Mouse (Mus musculus) thymus, postnatal 14 days (tissue): ENCODE measurements around the gene Jmjd8.
"Not testable (repeated sequence)": the region's sequence is repeated elsewhere in the genome, so short reads cannot be mapped to it uniquely, and the experiment has no call there.

Experiments
- DNase-seq: peaks from one replicate; pipeline ENCODE4 v3.0.0; 2021

Jmjd8 gene

GRCm38 (mm10) chr17:25828712-25829557 lies at the start of gene Jmjd8:
Gene Jmjd8, plus strand, starts transcription at chr17:25828867.
- DNase-seq, result peak; percentile 81

- no peak for DNase-seq
Measured at GRCm38 (mm10) chr17:25781339-25781738, 47.3 kb upstream of the Jmjd8 start.

DNA sequence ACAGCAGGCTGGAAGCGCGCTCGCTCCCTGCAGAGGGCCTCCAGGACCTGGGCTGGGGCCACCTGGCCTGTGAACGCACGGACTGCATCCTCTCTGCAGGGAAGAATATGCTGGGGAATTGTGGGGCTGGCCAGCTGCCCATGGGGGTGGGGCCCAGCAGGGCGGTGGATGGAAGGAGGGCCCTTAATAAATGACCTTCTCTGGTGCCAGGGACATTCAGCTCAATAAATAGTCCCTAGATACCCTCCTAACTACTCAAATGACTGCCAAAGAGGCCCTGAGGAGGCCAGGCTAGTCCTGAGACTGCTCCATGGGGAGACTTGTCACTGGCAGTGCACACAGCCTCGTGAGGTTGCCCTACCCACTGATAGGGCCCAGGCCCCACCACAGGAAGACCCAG lies 45.6 kb upstream of the Jmjd8 start:
- no peak for DNase-seq

DNA sequence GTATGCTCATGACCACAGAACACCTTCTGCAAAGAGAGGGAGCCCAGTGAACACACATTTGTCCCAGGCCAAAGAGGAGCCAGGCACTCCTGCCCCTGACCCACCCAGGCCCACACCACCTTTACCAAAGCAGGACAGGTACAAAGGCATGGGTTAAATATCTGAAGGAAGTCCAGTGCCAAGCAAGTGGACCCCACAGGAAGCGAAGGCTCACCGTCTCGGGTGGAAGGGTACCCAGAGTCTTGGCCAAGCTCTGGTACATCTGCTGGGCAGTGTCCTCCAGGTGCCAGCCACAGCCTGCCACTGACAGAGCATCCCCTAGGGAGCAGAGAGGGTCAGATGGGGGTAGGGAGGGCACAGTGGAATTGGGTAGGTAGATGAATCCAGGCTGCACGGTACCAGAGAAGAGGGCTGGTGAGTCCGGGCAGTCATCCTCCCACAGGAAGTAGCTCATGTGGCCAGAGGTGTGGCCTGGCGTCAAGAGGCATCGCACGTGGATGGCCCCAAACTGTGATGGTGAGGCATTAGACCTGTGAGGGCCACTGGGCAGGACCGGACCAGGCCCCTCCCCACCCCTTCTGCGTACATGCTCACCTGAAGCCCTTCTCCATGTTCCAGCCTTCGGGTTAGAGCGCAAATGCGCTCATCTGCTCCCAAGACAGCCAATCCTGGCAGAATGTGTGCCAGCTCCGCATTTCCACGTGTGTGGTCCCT lies 44.6 kb upstream of the Jmjd8 start:
- DNase-seq, result no peak

DNA sequence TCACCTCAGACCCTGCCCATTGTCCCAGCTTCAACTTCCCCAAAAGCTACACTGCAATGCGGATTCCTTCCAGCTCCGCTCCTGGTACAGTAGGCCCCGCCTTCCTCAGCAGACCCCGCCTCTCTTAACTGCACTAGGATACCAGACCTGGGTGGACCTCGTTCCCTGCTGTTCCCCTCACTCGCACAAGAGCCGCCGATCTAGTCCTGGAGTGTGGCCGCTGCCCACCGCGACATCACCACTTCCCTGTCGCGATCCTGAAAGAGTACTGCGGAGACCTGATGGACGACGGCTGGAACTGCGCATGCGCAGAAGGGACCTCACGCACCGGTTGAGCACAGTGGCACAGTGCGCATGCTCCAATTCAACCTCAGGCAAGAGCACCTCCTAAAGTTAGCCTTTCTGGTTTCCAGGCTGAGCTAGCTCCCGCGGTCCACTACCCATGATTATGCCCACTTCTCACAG lies 43.4 kb upstream of the Jmjd8 start, which contains the start of gene Haghl:
TSS of gene Haghl (minus strand) at position 393 of the 465 bp plus-strand sequence.
- peak; percentile 95 for DNase-seq

- no peak for DNase-seq
Measured at GRCm38 (mm10) chr17:25786280-25786679, 42.4 kb upstream of the Jmjd8 start, which contains the start of gene Ccdc78. Gene Ccdc78, plus strand, starts transcription at chr17:25786580.

GRCm38 (mm10) chr17:25786781-25787504 lies 41.7 kb upstream of the Jmjd8 start:
- DNase-seq, result no peak

- DNase-seq, result no peak
Measured at GRCm38 (mm10) chr17:25791320-25791842, 37.3 kb upstream of the Jmjd8 start.

GRCm38 (mm10) chr17:25791843-25792527 lies 36.7 kb upstream of the Jmjd8 start:
- peak; percentile 87 for DNase-seq

DNA sequence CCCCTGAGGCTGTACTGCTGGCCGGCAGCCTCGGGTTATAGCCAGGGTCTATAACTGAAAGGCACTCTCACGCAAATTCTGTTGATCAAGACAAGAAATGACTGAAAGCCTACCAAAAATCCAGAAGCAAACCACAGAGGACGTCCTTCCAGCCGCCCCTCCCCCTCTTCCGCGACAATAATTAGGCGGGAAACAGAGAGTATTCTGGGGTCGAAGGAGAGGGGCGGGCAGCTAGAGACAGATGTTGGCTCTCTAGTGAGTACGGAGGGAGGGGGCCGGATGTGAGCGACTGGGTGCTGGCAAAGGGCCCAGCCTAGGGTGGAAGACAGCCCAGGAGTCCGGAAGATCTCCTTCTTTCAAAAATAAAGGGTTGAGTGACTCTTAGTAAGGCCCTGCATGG lies 36.1 kb upstream of the Jmjd8 start, which contains the start of gene Fam173a:
TSS of gene Fam173a (minus strand) at position 287 of the 400 bp plus-strand sequence.
- DNase-seq, result peak; percentile 90

DNA sequence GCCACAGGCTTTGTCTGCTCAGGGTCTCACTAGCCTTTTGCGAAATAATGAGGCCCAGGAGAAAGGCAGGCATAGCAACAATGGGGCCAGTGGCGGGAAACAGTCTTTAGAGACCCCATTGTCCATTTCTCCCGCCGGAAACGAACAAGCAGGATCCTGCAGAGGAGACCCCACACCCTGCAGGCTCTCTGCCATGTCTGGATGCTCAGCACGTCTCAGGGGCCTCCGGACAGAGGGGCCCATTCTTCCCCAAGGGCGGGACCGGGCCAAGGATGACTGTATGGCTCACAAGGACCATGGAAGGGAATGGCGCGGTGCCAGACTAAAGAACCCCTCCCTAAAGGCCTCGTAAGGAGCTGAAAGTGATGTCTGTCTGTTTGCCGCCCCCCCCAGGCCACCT lies 34.5 kb upstream of the Jmjd8 start:
- DNase-seq, result no peak

GRCm38 (mm10) chr17:25794998-25795397 lies 33.7 kb upstream of the Jmjd8 start:
- DNase-seq, result no peak

- DNase-seq, result no peak
Measured at GRCm38 (mm10) chr17:25795609-25796092, 33.0 kb upstream of the Jmjd8 start, which contains the start of gene AC134908.4. Gene AC134908.4, minus strand, starts transcription at chr17:25795659.

GRCm38 (mm10) chr17:25796211-25796771 lies 32.4 kb upstream of the Jmjd8 start:
- peak; percentile 40 for DNase-seq

DNA sequence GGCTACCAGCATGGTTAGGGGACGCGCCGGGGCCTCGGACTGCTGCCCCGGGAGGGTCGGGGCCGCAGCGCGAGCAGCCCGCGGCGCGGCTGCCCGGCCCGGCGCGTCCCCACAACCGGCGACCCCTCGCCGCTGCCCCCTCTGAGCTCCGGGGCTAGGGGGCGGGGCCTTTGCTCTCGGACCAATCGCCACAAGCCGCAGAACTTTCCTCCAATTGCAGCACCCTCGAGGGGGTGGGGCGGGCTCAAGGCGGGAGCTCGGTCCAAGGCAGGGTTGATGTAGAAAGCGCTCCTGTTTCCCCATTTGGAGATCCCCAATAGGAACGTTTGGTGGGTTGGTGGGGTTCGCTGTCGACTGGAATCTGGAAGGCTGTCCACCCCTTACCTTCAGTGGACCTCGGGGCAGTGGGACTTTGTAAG lies 31.7 kb upstream of the Jmjd8 start, which contains the start of gene Metrn:
TSS of gene Metrn (minus strand) at position 186 of the 419 bp plus-strand sequence.
- DNase-seq, result peak; percentile 95

GRCm38 (mm10) chr17:25801029-25801428 lies 27.6 kb upstream of the Jmjd8 start:
- DNase-seq, result peak; percentile 80

GRCm38 (mm10) chr17:25802825-25803517 lies 25.7 kb upstream of the Jmjd8 start:
- no peak for DNase-seq

DNA sequence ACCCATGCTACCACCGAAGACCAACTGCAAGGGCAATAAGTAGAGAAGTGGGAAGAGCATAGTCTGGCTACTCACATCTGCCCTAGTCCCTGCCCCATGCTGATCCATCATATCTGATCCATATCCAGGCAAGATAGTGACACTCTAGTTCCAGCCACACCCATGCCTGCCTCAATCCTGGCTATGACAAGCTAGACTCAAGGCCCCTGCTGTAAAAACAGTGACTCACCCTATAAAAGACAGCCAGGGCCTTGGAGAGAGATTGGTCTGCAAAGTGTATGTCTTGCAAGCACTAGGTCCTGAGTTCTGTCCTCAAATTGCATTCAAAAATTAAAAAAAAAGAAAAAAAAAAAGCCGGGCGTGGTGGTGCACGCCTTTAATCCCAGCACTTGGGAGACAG lies 22.2 kb upstream of the Jmjd8 start:
- DNase-seq, result no peak

GRCm38 (mm10) chr17:25807452-25807851 lies 21.2 kb upstream of the Jmjd8 start:
- not testable (repeated sequence) for DNase-seq

DNA sequence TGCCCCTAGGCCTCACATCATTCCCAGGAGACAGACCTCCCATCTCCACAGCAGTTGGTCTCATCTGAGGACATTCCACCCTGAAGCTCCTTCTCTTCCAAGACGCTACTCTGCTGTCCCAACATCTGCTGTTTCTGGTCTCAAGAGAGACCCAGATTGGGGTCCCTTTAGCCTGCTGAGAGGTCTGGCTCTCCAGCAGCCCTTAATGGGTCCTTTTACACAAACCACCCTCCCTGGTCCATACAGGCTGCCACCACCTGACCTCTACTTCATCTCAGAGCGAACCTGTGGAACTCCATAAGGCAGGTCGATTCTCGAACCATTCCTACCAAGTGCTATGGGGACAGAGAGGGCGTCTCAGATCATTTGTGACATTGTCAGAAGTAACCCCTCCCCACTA lies 20.6 kb upstream of the Jmjd8 start:
- DNase-seq, result no peak
